Mouse (Mus musculus): ENCODE measurements around the gene Lyrm4. TPM values are rescaled to one million over a fixed set of nuclear protein-coding genes. Genes with fewer than 3 reads are reported as not detected.

Lyrm4 gene
- polyA plus RNA-seq, 1 experiment from 2014 or later: 23.4 TPM

DNA sequence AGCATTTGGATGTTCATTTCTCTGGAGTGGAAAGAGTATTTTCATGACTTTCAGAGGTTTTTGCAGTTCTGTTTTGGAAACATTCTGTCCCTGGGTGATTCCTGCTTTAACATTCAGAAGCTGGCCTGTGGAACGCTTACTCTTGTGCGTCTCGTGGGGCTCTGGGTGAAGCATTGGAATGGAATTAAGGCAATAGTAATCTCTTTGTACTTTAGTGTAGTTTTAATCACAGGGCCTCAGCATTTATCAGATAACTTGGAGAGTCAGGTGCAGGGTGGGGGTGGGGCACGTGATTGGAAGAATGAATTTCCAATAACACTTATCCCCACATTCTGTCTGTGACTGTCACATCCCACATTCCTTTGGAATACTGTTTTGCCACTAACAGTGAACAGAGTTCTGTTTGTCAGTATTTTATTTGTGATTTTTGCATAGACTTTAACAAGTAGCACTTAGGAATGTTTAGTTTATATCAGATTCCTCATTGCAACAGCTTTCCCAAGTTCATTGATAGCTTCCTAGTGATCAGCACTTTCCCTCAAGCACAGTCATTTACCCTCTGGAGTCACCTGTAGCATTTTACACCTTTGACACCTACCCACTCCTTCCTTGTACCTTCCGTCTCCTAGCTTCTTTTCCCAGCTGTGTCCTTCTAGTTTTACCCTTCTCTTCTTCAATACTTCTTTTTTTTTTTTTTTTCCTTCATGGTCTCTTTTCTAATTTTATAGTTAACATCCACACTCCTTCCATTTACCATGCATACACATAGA is 23.1 kb upstream of the Lyrm4 start:
- Histone ChIP-seq H3K9ac (ENCODE audit: low read depth, low read length) (no peak overlapping the region), H3K4me2 (no peak overlapping the region), H3K27ac (ENCODE audit: low read depth, low read length) (no peak overlapping the region), H3K9me3 (replicated peaks; ENCODE audit: control insufficient read depth, low read length) (no peaks in the 10 kb centered on the region), H3K4me3 (ENCODE audit: low read depth, low read length) (no peak overlapping the region), H3K4me1 (ENCODE audit: control insufficient read depth, insufficient read depth, low read length) (peaks cover 8% of the 10 kb centered on the region), H3K36me3 (ENCODE audit: control insufficient read depth, insufficient read depth, low read length) (no peaks in the 10 kb centered on the region), H3K27me3 (ENCODE audit: control insufficient read depth, insufficient read depth, low read length) (no peaks in the 10 kb centered on the region)
- ATAC-seq (replicated peaks; ENCODE audit: insufficient number of reproducible peaks, low FRiP score, low TSS enrichment): no peak
- 81% methylated on average over 5 of the region's 5 CpGs for WGBS (ENCODE audit: insufficient replicate concordance)

GRCm38 (mm10) chr13:36139703-36140102 is 22.4 kb upstream of the Lyrm4 start:
- Histone ChIP-seq H3K27ac (ENCODE audit: low read depth, low read length) (no peak overlapping the region), H3K4me3 (ENCODE audit: low read depth, low read length) (no peak overlapping the region), H3K9ac (ENCODE audit: low read depth, low read length) (no peak overlapping the region), H3K27me3 (ENCODE audit: control insufficient read depth, insufficient read depth, low read length) (no peaks in the 10 kb centered on the region), H3K4me2 (no peak overlapping the region), H3K36me3 (ENCODE audit: control insufficient read depth, insufficient read depth, low read length) (no peaks in the 10 kb centered on the region), H3K9me3 (replicated peaks; ENCODE audit: control insufficient read depth, low read length) (no peaks in the 10 kb centered on the region), H3K4me1 (ENCODE audit: control insufficient read depth, insufficient read depth, low read length) (peaks cover 8% of the 10 kb centered on the region)
- no peak for ATAC-seq (replicated peaks; ENCODE audit: insufficient number of reproducible peaks, low FRiP score, low TSS enrichment)
- 81% methylated on average over 5 of the region's 5 CpGs for WGBS (ENCODE audit: insufficient replicate concordance)

DNA sequence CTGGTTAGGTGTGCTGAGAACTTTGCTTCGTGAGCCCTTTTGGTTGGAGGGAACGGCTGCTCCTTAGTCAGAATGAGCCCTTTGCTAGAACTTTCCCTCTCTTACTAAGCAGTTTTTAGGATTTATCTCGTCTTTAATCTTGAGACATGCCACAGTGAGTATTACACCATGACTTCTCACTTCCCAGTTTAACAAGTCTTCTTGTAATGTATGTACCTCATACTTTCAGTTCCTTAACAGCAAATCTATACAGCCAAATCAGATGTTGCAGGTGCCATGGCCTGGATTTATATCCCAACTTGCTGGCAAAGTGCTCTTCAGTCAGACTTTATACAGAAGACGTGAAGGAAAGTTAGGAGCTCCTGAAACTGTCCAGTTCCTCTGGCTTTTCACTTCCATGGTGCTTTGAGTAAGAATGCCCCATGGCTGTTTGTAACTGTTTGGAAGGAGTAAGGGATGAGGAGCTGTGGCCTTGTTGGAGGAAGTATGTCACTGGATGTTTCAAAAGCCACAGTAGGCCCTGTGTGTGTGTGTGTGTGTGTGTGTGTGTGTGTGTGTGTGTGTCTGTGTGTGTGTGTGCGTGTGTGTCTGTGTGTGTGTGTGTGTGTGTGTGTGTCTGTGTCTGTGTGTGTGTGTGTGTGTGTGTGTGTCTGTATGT is 14.8 kb upstream of the Lyrm4 start:
- ATAC-seq (replicated peaks; ENCODE audit: insufficient number of reproducible peaks, low FRiP score, low TSS enrichment): no peak
- no peak overlapping the region for H3K4me2 ChIP-seq
- no peaks in the 10 kb centered on the region for H3K36me3 ChIP-seq (ENCODE audit: control insufficient read depth, insufficient read depth, low read length)
- H3K27me3 ChIP-seq (ENCODE audit: control insufficient read depth, insufficient read depth, low read length): no peaks in the 10 kb centered on the region
- no peak overlapping the region for H3K4me3 ChIP-seq (ENCODE audit: low read depth, low read length)
- H3K9me3 ChIP-seq (replicated peaks; ENCODE audit: control insufficient read depth, low read length): no peaks in the 10 kb centered on the region
- 76% methylated on average over 5 of the region's 5 CpGs for WGBS (ENCODE audit: insufficient replicate concordance)
- H3K9ac ChIP-seq (ENCODE audit: low read depth, low read length): no peak overlapping the region
- no peak overlapping the region for H3K27ac ChIP-seq (ENCODE audit: low read depth, low read length)
- H3K4me1 ChIP-seq (ENCODE audit: control insufficient read depth, insufficient read depth, low read length): peaks cover 4% of the 10 kb centered on the region; the same call in 1 of the 2 replicates

DNA sequence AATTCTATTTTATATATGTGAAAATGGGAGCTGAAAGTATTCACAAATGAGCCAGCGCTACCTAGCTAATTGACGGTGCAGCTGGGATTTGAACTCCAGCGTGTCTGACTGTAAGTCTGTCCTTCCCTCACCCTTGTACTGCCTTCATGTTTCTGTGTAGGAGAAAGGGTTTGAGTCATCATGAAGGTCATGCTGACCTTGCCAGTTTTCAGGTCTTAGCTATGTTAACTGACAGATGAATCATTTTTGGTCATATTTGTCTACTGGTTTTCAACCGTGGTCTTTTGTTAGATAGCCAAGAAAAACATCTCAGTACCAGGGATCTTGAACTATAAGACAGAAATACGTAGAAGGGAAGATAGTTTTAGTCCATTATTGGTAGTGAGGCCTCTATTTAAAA is 14.1 kb upstream of the Lyrm4 start:
- Histone ChIP-seq H3K4me3 (ENCODE audit: low read depth, low read length) (no peak overlapping the region), H3K27me3 (ENCODE audit: control insufficient read depth, insufficient read depth, low read length) (no peaks in the 10 kb centered on the region), H3K9me3 (replicated peaks; ENCODE audit: control insufficient read depth, low read length) (no peaks in the 10 kb centered on the region), H3K4me1 (ENCODE audit: control insufficient read depth, insufficient read depth, low read length) (peaks cover 4% of the 10 kb centered on the region; the same call in 1 of the 2 replicates), H3K36me3 (ENCODE audit: control insufficient read depth, insufficient read depth, low read length) (no peaks in the 10 kb centered on the region), H3K9ac (ENCODE audit: low read depth, low read length) (no peak overlapping the region), H3K4me2 (no peak overlapping the region), H3K27ac (ENCODE audit: low read depth, low read length) (no peak overlapping the region)
- 86% methylated on average over 5 of the region's 5 CpGs for WGBS (ENCODE audit: insufficient replicate concordance)
- no peak for ATAC-seq (replicated peaks; ENCODE audit: insufficient number of reproducible peaks, low FRiP score, low TSS enrichment)

DNA sequence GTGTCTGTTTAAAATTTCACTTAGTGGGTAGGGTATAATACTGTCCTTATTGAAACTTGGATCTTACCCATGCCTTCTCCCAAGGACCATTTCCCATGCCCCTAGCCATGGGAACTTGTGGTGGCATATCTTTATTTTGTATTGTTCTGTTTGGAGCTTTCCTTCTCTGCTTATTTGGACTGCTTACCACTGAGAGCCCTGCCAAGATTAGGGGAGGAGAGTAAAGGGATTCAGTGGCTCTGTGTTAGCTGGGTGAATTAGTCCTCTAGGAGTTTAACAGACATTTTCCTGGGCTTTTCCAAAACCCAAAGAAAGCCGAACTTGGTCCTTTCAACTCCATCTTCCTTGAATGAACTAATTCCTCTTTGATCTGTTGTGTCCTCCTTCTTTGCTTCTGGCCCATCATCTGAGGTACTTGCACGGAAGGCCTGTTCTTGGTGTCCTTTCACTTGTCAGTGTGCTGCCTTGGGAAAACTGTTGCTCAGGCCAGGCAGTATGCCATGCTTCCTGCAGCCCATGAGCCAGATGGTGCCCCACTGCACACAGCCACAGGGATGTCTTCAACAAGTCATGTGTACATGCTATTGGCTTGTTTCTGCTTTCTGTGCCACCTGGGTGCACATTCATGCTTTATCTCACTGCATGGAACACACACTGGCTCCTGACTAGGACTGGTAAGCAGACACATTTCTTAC is 12.2 kb upstream of the Lyrm4 start:
- Histone ChIP-seq H3K27ac (ENCODE audit: low read depth, low read length) (no peak overlapping the region), H3K9ac (ENCODE audit: low read depth, low read length) (no peak overlapping the region), H3K4me3 (ENCODE audit: low read depth, low read length) (no peak overlapping the region), H3K9me3 (replicated peaks; ENCODE audit: control insufficient read depth, low read length) (no peaks in the 10 kb centered on the region), H3K27me3 (ENCODE audit: control insufficient read depth, insufficient read depth, low read length) (no peaks in the 10 kb centered on the region), H3K4me1 (ENCODE audit: control insufficient read depth, insufficient read depth, low read length) (peaks cover 4% of the 10 kb centered on the region; the same call in 1 of the 2 replicates), H3K36me3 (ENCODE audit: control insufficient read depth, insufficient read depth, low read length) (no peaks in the 10 kb centered on the region), H3K4me2 (no peak overlapping the region)
- ATAC-seq (replicated peaks; ENCODE audit: insufficient number of reproducible peaks, low FRiP score, low TSS enrichment): no peak
- 93% methylated on average over 2 of the region's 2 CpGs for WGBS (ENCODE audit: insufficient replicate concordance)

DNA sequence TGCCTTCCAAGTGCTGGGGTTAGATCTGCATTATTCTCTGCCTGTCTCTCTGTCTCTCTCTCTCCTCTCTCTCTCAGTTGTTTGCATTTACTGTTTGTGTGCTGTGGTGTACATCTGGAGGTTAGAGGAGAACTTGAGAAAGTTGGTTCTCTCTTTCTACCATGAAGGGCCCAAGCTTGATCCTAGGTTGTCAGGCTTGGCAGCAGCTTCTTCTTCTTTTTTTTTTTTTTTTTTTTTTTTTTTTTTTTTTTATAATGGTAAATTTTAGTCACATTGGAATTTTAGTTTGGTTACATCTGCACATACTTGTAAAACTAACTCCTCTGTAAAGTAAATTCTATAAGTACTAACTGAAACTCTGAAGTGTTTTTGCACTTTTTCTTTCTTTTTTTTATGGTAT is 3.3 kb upstream of the Lyrm4 start:
- no peaks in the 10 kb centered on the region for H3K36me3 ChIP-seq (ENCODE audit: control insufficient read depth, insufficient read depth, low read length)
- no peak for ATAC-seq (replicated peaks; ENCODE audit: insufficient number of reproducible peaks, low FRiP score, low TSS enrichment)
- no peaks in the 10 kb centered on the region for H3K9me3 ChIP-seq (replicated peaks; ENCODE audit: control insufficient read depth, low read length)
- H3K4me1 ChIP-seq (ENCODE audit: control insufficient read depth, insufficient read depth, low read length): peaks cover 3% of the 10 kb centered on the region
- H3K9ac ChIP-seq (ENCODE audit: low read depth, low read length): no peak overlapping the region
- no peak overlapping the region for H3K4me3 ChIP-seq (ENCODE audit: low read depth, low read length)
- H3K4me2 ChIP-seq: no peak overlapping the region
- no peak overlapping the region for H3K27ac ChIP-seq (ENCODE audit: low read depth, low read length)
- no peaks in the 10 kb centered on the region for H3K27me3 ChIP-seq (ENCODE audit: control insufficient read depth, insufficient read depth, low read length)

DNA sequence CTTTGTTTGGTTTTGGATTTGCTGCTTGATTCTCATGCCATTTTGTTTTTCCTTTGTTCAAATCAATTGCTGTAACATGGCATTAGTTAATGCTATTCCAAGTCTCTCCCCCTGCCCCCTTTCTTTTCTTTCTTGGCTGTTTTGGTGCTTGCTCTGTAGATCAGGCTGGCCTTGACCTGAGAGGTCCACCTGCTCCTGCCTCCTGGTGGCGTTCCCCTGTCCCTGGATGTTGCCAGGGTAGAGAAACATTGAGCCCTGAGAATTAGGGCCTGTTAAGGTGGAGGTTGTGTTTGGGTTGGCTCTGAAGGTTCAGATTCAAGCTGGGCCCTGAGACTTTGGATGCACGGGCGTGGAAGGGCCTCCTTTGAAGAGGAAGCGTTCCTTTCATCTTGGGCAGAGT is 2.4 kb upstream of the Lyrm4 start:
- H3K4me2 ChIP-seq: no peak overlapping the region
- peaks cover 6% of the 10 kb centered on the region for H3K4me1 ChIP-seq (ENCODE audit: control insufficient read depth, insufficient read depth, low read length)
- ATAC-seq (replicated peaks; ENCODE audit: insufficient number of reproducible peaks, low FRiP score, low TSS enrichment): no peak
- WGBS (ENCODE audit: insufficient replicate concordance): 79% methylated on average over 4 of the region's 4 CpGs
- no peaks in the 10 kb centered on the region for H3K36me3 ChIP-seq (ENCODE audit: control insufficient read depth, insufficient read depth, low read length)
- H3K27me3 ChIP-seq (ENCODE audit: control insufficient read depth, insufficient read depth, low read length): no peaks in the 10 kb centered on the region
- no peak overlapping the region for H3K27ac ChIP-seq (ENCODE audit: low read depth, low read length)
- no peak overlapping the region for H3K4me3 ChIP-seq (ENCODE audit: low read depth, low read length)
- no peak overlapping the region for H3K9ac ChIP-seq (ENCODE audit: low read depth, low read length)
- H3K9me3 ChIP-seq (replicated peaks; ENCODE audit: control insufficient read depth, low read length): no peaks in the 10 kb centered on the region

- H3K27ac ChIP-seq (ENCODE audit: low read depth, low read length): peak overlapping the region; percentile 98
- peak overlapping the region; percentile 87 for H3K9ac ChIP-seq (ENCODE audit: low read depth, low read length)
- no peaks in the 10 kb centered on the region for H3K9me3 ChIP-seq (replicated peaks; ENCODE audit: control insufficient read depth, low read length)
- H3K27me3 ChIP-seq (ENCODE audit: control insufficient read depth, insufficient read depth, low read length): no peaks in the 10 kb centered on the region
- WGBS (ENCODE audit: insufficient replicate concordance): 7% methylated on average over 21 of the region's 21 CpGs
- no peaks in the 10 kb centered on the region for H3K36me3 ChIP-seq (ENCODE audit: control insufficient read depth, insufficient read depth, low read length)
- H3K4me1 ChIP-seq (ENCODE audit: control insufficient read depth, insufficient read depth, low read length): peaks cover 6% of the 10 kb centered on the region
- peak overlapping the region; percentile 91 for H3K4me2 ChIP-seq
- ATAC-seq (replicated peaks; ENCODE audit: insufficient number of reproducible peaks, low FRiP score, low TSS enrichment): peak; percentile 44; the same call in 1 of the 2 replicates
- H3K4me3 ChIP-seq (ENCODE audit: low read depth, low read length): peak overlapping the region; percentile 78
Observed at GRCm38 (mm10) chr13:36116520-36117142, 695 bp downstream of the Lyrm4 start.
